Mouse (Mus musculus): ENCODE measurements around the gene Ppp4r3a. TPM values are rescaled to one million over a fixed set of nuclear protein-coding genes. Genes with fewer than 3 reads are reported as not detected.

Gene Ppp4r3a
- 153 TPM for total RNA-seq (2023)

GRCm38 (mm10) chr12:101083076-101083838, at the start of gene Ppp4r3a:
Gene Ppp4r3a, minus strand, starts transcription at chr12:101083702.

GRCm38 (mm10) chr12:101028954-101029731, 54.4 kb downstream of the Ppp4r3a start, which contains the start of gene Ccdc88c:
Gene Ccdc88c, minus strand, starts transcription at chr12:101029056.

Other genes starting within 250 kb of the Ppp4r3a start
- gene Gpr68, start 175.5 kb downstream of the Ppp4r3a start, total RNA-seq (2023): 45.9 TPM
- 441 TPM for gene Ccdc88c, start 54.6 kb downstream of the Ppp4r3a start, total RNA-seq (2023)